Mouse (Mus musculus) C2C12 (cell line): ENCODE measurements at regions not wholly inside any gene's neighbourhood (a gene's known extent, or its start where the extent isn't known, plus 50 kb on each side); places are given as distances from the start of the nearest gene placed in this dataset.
"Not testable (repeated sequence)": the region's sequence is repeated elsewhere in the genome, so short reads cannot be mapped to it uniquely, and the experiment has no call there.

Experiments
- CEBPB ChIP-seq: IDR thresholded peaks from one replicate; pipeline ENCODE4 v1.6.1; 2011; ENCODE audit warnings: low read depth, mild to moderate bottlenecking, control low read depth, moderate library complexity
- CTCF ChIP-seq: IDR thresholded peaks from one replicate; pipeline ENCODE4 v1.5.1; 2011; ENCODE audit not compliant: control insufficient read depth, insufficient read depth, insufficient read length
- FOSL1 ChIP-seq: IDR thresholded peaks from one replicate; pipeline ENCODE4 v1.8.0; 2011; ENCODE audit warnings: mild to moderate bottlenecking, low read length; ENCODE audit not compliant: poor library complexity, insufficient read depth, severe bottlenecking
- MYOD1 ChIP-seq: IDR thresholded peaks from one replicate; pipeline ENCODE4 v1.6.1; 2011; ENCODE audit warnings: low read depth; ENCODE audit not compliant: control insufficient read depth, insufficient read length
- USF1 ChIP-seq: IDR thresholded peaks from one replicate; pipeline ENCODE4 v1.6.1; 2011; ENCODE audit warnings: low read depth, mild to moderate bottlenecking, control low read depth, moderate library complexity

- not testable (repeated sequence) for TF ChIP-seq CTCF, FOSL1, USF1, CEBPB, MYOD1
Measured at GRCm38 (mm10) chr3:21735688-21736087, 340.8 kb upstream of the Tbl1xr1 start.
